Mouse (Mus musculus) MEL (cell line): Measurements from ENCODE around the gene Frat1.

Experiments used
- CHD1 ChIP-seq: IDR thresholded peaks from 2 replicates; pipeline ENCODE4 v1.6.1; 2012; ENCODE audit warnings: low read depth, mild to moderate bottlenecking, inconsistent platforms, low read length, improper control_type of control experiment
- CHD2 ChIP-seq: IDR thresholded peaks from 2 replicates; pipeline ENCODE4 v1.6.1; 2011; ENCODE audit warnings: low read length, improper control_type of control experiment
- CTCF ChIP-seq, 3 experiments: IDR thresholded peaks in 2 of 3; conservative IDR thresholded peaks in 1 of 3; 2 replicates each; pipeline ENCODE4 v1.5.1; 2011 to 2012; ENCODE audit warnings: low read length in 3 of 3, low read depth in 2 of 3, mild to moderate bottlenecking in 2 of 3, improper control_type of control experiment in 1 of 3, inconsistent platforms in 1 of 3, mixed read lengths in 1 of 3, moderate library complexity in 1 of 3; ENCODE audit not compliant: control insufficient read depth in 1 of 3, insufficient read depth in 1 of 3, poor library complexity in 1 of 3, severe bottlenecking in 1 of 3
- EP300 ChIP-seq, 2 experiments: IDR thresholded peaks; 2 replicates each; pipeline ENCODE4 v1.6.1; 2011; ENCODE audit warnings: improper control_type of control experiment in 2 of 2, low read length in 2 of 2, low read depth in 1 of 2, mild to moderate bottlenecking in 1 of 2
- GATA1 ChIP-seq: IDR thresholded peaks from 2 replicates; pipeline ENCODE4 v1.6.1; 2011; ENCODE audit warnings: low read depth, low read length, improper control_type of control experiment
- MAX ChIP-seq: IDR thresholded peaks from 2 replicates; pipeline ENCODE4 v1.6.1; 2011; ENCODE audit warnings: low read length, improper control_type of control experiment
- MXI1 ChIP-seq: IDR thresholded peaks from 2 replicates; pipeline ENCODE4 v1.6.1; 2011; ENCODE audit warnings: mild to moderate bottlenecking, low read depth, low read length, improper control_type of control experiment
- NELFE ChIP-seq: IDR thresholded peaks from 2 replicates; pipeline ENCODE4 v1.6.1; 2011; ENCODE audit warnings: low read depth, low read length, improper control_type of control experiment
- POLR2A ChIP-seq, 2 experiments: IDR thresholded peaks; 2 replicates each; pipeline ENCODE4 v1.6.1; 2011 to 2012; ENCODE audit warnings: low read length in 2 of 2, mild to moderate bottlenecking in 2 of 2, control low read depth in 1 of 2, improper control_type of control experiment in 1 of 2, low read depth in 1 of 2, moderate library complexity in 1 of 2; ENCODE audit not compliant: control insufficient read depth in 1 of 2, insufficient read depth in 1 of 2, poor library complexity in 1 of 2
- UBTF ChIP-seq: IDR thresholded peaks from 2 replicates; pipeline ENCODE4 v1.6.1; 2012; ENCODE audit warnings: low read depth, mild to moderate bottlenecking, inconsistent platforms, low read length, improper control_type of control experiment, moderate library complexity, borderline replicate concordance; ENCODE audit not compliant: insufficient read depth
- USF1 ChIP-seq: IDR thresholded peaks from 2 replicates; pipeline ENCODE4 v1.6.1; 2014; ENCODE audit warnings: low read depth, mild to moderate bottlenecking, inconsistent platforms, low read length, improper control_type of control experiment, moderate library complexity

- TF ChIP-seq CHD2: no peak
- no peak for TF ChIP-seq CTCF (IDR thresholded peaks at IDR 0.05 in 2 of 3, conservative IDR thresholded peaks at IDR 0.05 in 1 of 3; ENCODE audit: control insufficient read depth in 1 of 3, insufficient read depth in 1 of 3, low read depth in 2 of 3, low read length in 3 of 3, poor library complexity in 1 of 3, severe bottlenecking in 1 of 3)
- no peak for TF ChIP-seq MAX
- no peak for TF ChIP-seq POLR2A (IDR thresholded peaks at IDR 0.05; ENCODE audit: control insufficient read depth in 1 of 2, insufficient read depth in 1 of 2, low read depth in 1 of 2, low read length in 2 of 2, poor library complexity in 1 of 2)
- TF ChIP-seq MXI1: no peak
- no peak for TF ChIP-seq EP300 (IDR thresholded peaks at IDR 0.05; ENCODE audit: low read depth in 1 of 2, low read length in 2 of 2)
- TF ChIP-seq UBTF: no peak
- no peak for TF ChIP-seq USF1
- no peak for TF ChIP-seq GATA1
- TF ChIP-seq NELFE: no peak
- TF ChIP-seq CHD1: no peak
Measured at GRCm38 (mm10) chr19:41821436-41821835, 8.3 kb upstream of the Frat1 start.
